Mouse (Mus musculus) kidney, adult 9 months (tissue): ENCODE results near the gene Lrrc27.
A peak's percentile ranks its signal among the peaks of the same experiment; 100 is the strongest.

ENCODE experiments used
- DNase-seq: peaks from one replicate; pipeline ENCODE4 v3.0.0; 2022

Lrrc27 gene

GRCm38 (mm10) chr7:139246931-139247880 is 34.4 kb downstream of the Lrrc27 start:
- peak; percentile 54 for DNase-seq

GRCm38 (mm10) chr7:139247881-139248614 is 35.3 kb downstream of the Lrrc27 start, which contains the start of gene Pwwp2b:
Gene Pwwp2b, plus strand, starts transcription at chr7:139248482.
- peak; percentile 71 for DNase-seq

- no peak for DNase-seq
These were observed 36.0 kb downstream of the Lrrc27 start for GRCm38 (mm10) chr7:139248615-139249405.

GRCm38 (mm10) chr7:139249406-139250210 is 36.8 kb downstream of the Lrrc27 start:
- no peak for DNase-seq

GRCm38 (mm10) chr7:139251881-139252301 is 39.1 kb downstream of the Lrrc27 start:
- peak; percentile 69 for DNase-seq

- DNase-seq = no peak
These were observed 39.8 kb downstream of the Lrrc27 start for GRCm38 (mm10) chr7:139252566-139252965.

- no peak for DNase-seq
These were observed 40.2 kb downstream of the Lrrc27 start for GRCm38 (mm10) chr7:139252986-139253385.

- no peak for DNase-seq
These were observed 40.7 kb downstream of the Lrrc27 start for GRCm38 (mm10) chr7:139253462-139253861.

- DNase-seq = no peak
These were observed 41.8 kb downstream of the Lrrc27 start for GRCm38 (mm10) chr7:139254626-139255025.

- peak; percentile 76 for DNase-seq
These were observed 45.2 kb downstream of the Lrrc27 start for GRCm38 (mm10) chr7:139257752-139258542.

GRCm38 (mm10) chr7:139264337-139264736 is 51.5 kb downstream of the Lrrc27 start:
- no peak for DNase-seq

GRCm38 (mm10) chr7:139265634-139266033 is 52.8 kb downstream of the Lrrc27 start:
- DNase-seq = no peak

GRCm38 (mm10) chr7:139266431-139266830 is 53.6 kb downstream of the Lrrc27 start:
- no peak for DNase-seq

- no peak for DNase-seq
These were observed 54.4 kb downstream of the Lrrc27 start for GRCm38 (mm10) chr7:139266886-139267870.

- DNase-seq = no peak
These were observed 58.0 kb downstream of the Lrrc27 start for GRCm38 (mm10) chr7:139270738-139271137.

- DNase-seq = no peak
These were observed 59.1 kb downstream of the Lrrc27 start for GRCm38 (mm10) chr7:139271871-139272270.

GRCm38 (mm10) chr7:139272639-139273396 is 60.0 kb downstream of the Lrrc27 start:
- no peak for DNase-seq

GRCm38 (mm10) chr7:139273397-139273719 is 60.6 kb downstream of the Lrrc27 start:
- DNase-seq = peak; percentile 66

GRCm38 (mm10) chr7:139275586-139275985 is 62.8 kb downstream of the Lrrc27 start:
- no peak for DNase-seq
